Mouse (Mus musculus) naive thymus-derived CD4-positive, alpha-beta T cell, adult 2 months (primary cell): ENCODE data around the gene Zcchc14.
"Not testable (repeated sequence)": the region's sequence is repeated elsewhere in the genome, so short reads cannot be mapped to it uniquely, and the experiment has no call there.

Source experiments
- DNase-seq: peaks from one replicate; pipeline ENCODE4 v3.0.0-alpha.2; 2011; ENCODE audit warnings: low read depth

Zcchc14 gene

DNA sequence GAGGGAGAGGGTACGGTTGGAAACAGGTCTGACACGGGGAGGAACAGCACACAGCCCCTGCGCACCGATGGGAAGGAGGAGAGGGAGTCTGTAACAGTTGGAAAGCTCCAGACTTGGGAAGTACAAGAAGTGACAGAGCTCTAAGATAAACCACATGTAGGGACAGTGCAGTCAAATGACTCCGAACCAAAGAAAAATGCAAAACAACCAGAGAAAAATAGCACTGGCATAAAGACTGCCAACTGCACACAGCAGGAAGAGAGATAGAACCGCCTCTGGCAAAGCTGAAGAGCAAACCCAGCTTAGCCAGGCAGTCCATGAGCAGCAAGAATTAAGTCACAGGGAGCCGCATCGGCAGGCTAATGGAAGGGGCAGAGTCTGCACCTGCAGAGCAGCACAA lies 29.7 kb downstream of the Zcchc14 start:
- DNase-seq = no peak

DNA sequence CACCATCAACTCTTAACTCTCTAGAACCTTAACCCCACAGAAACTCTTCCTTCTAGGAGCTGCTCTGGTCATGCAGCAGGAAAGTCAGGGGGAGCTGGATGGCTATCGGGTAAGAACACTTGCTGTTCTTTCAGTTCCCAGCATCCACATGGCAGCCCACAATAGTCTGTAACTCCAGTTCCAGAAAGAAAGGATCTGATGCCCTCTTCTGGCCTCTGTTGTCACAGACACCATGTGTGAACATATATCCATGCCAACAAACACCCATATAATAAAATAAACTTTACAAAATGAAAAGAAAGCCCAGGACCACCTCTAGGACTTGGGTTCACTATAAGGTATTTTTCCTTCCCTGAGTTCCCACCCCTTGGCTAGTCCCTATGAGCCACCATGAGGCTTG lies 30.8 kb downstream of the Zcchc14 start:
- DNase-seq = no peak

DNA sequence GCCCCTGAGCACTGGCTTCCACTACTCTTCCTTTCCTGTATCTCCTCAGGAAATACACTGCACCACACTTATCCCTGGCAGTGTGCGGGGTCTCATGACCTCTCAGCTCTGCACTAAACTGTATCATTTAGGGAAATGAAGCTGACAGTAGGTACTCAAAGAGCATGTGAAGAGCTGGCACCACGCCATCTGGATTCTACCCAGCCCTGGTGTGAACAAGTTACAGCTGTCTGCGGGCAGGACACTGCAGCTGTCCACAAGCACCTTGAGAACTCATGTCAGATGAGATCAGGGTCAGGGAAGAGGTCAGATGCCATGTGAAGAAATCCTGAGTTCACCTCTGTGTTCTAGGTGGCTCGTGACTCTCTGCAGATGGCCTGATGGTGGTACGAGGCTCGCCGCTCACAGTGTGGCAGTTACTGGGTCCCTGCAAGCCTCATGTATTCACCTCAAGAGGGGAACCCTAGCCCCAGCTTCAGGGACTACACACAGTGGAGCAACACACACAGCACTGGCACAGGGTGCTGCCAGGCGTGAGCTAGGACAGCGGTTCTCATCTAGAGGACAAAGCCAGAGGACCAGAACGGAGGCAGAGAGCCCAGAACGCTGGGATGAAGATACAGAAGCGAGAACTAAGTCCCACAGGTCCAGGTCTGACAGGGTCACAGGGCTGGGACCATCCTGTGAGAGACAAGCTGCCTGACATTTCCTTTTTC lies 31.7 kb downstream of the Zcchc14 start:
- DNase-seq = no peak

DNA sequence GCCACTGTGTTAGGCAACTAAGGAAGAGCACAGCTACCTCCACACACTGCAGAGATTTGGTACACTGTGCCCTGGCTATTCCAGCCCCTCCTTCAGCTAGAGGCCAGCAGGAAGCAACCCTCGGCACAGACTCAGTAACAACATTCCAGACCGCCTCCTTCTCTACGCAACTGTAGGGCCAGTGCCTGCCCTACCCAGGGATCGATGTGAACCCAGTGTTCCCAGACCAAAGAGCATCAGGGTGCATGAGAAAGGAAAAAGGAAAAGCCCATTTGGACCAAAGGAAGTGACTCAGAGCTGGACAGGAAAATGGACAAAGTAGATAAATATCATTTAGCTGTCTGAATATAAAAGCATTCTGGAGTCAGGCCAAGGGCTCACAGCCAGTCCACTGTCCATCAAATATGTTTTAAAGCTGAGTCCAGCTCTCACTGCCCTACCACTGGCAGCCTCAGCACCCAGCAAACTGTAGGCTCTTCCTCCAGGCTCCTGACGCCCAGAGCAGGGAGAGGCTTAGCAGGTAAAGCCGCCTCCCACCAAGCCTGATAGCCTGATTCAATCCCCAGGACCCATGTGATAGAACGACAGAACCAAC lies 33.2 kb downstream of the Zcchc14 start:
- no peak for DNase-seq

DNA sequence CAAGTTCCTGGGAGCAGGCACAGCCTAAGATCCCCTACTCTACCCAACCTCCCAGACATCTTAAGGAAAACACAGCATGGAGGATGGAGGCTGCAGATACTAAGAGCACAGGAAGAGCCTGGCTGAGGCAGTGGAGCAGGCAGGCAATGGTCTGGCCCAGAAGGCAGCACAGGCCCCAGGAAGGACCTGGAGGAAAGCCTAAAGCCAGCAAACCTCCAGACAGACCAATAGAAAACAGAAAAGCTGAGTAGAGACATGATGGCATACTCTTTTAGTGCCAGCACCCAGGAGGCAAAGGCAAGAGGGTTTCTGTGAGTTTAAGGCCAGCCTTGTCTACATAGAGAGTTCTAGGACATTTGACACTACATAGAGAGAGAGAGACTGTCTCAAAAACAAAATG lies 39.3 kb downstream of the Zcchc14 start:
- no peak for DNase-seq

DNA sequence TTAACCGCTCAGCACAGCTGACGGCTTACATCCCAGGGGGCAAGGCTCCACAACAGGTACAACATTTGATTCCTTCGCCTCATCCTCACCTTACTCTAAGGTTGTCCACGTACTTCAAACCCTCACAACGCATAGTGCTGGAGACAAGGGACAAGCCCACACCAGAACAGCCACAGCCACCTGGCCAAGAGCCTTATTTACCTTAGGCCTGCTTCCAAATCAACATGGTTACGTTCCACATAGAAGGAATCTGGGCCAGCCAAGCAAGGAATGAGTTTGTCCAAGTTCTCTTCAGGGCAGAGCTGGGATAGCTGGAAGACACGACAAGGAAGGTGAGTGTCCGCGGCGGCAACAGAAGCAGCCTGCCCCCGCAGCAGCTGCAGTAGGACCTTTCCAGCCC lies 42.8 kb downstream of the Zcchc14 start:
- no peak for DNase-seq

DNA sequence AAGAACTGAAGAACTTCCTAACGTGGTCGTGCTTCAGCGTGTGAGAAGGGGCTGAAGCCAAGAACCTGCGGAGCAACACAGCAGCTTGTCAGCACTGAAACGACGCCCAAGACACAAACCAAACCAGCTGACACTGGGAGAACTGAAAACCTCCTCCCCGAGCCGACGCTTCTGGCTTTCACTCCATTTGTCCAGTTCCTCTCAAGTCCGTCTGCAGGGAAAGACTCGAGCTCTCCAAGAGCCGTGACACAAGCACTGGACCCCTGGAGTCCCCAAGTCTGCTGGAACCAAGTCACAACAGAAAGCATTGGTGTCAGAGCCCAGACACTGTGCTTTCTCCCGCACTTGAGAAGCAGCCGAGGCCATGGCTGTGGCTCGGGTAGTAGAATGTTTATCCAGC lies 43.5 kb downstream of the Zcchc14 start:
- no peak for DNase-seq

DNA sequence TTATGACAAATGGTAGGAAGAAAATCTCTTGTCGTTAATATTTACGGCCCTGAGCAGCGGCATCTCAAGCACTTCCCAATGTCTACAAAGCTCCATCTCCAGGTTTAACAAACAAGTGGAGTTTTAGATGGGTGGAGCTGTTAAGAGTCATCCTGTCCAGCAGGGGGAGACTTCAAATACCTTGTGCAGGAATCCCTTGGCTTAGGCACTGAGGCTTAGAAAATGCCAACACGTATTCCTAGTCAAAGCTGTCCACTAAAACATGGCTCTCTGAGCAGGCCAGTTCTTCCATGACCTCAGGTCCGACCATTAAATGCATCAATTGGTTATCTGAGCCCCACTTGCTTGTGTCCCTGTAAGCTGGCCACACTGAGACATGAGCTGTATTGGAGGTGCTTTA lies 45.0 kb downstream of the Zcchc14 start:
- no peak for DNase-seq

DNA sequence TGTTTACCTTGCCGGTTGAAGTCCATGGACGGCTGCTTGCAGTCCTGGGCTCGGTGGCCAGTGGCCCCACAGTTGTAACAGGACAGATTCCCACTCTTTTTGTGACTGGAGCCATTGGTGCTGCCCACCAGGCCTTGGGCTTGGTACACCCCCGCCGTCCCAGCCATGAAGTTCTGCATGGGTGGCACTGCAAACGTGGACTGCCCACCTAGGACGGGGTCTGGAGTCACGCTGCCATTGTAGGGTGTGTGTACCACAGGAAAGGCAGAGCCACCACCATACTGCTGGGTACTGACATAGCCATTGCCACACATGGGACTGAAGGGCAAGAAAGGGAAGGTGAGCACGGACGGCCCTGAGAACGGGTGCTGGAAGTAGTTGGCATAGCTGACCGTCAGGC lies 48.9 kb downstream of the Zcchc14 start:
- DNase-seq = no peak

DNA sequence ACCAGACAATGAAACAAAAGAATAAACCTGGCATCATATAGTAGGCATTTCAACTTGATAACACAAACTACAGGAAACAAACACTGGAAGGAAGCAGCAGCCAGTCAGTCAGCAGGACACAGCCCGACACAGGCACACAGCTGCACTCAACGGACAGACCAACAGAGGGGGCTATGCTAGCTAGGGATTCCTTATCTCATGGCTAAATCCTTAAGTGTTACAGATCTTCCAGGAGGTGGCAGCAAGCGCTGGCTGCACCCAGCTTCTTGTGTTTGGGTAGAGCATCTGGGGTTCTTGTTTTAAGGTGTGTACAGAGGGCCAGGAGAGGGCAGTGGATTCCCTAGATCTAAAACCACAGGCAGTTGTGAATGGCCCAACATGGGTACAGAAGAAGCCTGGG lies 49.8 kb downstream of the Zcchc14 start:
- peak; percentile 70 for DNase-seq

DNA sequence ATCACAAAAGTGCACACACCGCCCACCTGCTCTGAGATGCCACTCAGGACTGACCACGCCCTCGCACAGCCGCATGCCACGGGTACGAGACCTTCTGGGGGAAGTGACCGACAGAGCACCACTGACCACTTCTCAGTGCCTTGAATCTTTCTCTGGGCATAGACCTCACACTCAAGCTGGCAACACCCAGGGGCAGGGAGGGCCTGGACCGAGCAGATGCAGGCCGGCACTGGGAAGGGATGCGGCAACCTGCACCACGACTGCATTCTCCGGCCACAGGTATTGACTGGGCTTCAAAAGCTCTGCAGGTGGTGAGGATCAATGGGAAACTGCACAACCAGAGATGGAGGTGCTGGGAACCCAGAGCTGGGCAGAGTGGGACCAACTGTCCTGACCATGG lies 50.3 kb downstream of the Zcchc14 start:
- no peak for DNase-seq

DNA sequence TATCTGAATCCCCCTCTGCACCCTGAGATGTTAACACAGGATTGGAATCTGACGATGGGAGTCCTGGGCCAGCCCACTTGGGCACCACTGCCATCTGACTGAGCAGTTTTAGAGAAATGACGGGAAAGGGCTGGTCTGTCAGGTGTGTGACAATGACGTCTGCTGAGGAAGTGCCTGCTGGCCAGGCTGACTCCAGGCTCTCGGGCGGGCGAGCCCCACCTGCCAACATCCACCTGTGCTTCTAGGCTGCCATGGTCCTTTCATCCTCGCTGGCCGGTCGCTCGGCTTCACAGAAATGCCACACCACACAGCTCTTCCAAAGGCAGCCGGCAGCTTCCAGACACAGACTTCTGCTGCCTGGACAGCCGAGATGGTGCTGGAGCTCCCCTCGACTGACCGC lies 52.9 kb downstream of the Zcchc14 start:
- DNase-seq = no peak

DNA sequence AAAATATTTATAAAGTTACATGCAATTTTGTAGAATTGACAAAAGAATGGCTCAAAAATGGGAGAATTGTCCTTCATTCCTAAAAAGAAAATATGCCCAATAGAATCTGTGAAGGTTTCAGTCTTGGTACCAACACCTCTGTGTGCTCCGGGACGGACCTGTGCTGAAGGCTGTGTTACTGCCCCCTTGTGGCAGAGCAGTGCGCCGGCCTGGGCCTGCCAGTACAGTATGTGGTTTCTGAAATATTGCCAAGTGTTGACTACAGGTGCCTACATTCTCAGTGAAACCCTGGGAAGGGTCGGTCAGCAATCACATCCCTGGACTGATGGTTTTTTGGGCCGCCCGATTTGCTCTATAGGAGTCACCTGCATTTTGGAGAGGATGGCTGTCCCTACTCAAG lies 53.8 kb downstream of the Zcchc14 start:
- peak; percentile 89 for DNase-seq

DNA sequence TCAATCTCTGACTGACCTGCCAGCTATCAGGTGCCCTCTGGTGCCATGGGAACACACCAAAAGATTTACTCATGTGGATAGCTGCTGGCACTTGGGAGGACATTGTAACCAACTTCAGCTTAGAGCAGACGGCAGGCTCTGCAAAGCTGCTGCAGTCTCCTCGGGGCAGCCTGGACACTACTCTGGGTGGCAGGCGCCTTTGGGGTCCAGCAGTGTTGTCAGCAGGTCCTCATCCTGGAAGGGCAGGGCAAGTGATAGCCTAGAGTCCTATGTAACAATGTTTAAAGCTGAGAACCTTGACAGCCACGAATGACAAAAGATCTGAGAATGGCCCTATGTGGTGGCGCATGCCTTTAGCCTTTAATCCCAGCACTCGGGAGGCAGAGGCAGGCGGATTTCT lies 54.5 kb downstream of the Zcchc14 start:
- DNase-seq = peak; percentile 35

DNA sequence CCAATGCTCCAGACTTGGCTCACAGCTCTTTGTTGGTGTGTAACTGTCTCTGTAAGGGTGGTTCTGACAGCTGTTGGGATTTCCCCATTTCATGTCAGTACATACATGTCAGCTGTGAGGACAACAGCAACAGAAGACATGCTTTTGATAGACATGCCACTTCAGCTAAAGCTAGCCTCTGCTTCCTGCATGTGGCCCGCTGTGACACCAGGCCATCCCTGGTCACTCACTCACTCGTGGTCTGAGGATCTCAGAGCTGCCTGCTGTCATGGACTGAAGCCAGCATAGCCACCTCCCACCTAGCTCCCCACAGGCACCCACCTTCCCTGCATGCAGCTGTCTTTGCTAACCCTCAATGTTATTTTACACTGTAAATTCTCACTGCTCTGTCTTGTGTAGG lies 55.2 kb downstream of the Zcchc14 start:
- not testable (repeated sequence) for DNase-seq

DNA sequence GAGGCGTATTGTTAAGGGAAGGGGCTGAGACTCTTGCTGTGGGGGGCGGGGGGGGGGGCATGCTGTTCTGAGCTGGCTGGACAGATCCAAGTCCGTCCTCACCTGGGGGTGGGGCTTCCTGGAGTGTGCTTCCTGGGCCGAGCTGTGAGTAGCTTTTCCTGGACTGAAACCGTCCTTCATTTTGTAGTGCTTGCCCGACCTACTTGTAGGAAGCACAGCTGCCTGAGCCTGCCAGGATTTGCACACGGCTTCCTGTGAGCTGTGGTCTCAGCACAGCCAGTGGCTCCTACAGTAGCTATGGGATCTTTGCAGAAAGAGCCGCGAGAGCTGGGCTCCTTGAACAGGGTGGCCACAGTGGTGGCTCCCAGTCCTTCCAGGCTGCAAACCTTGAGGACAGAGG lies 58.7 kb downstream of the Zcchc14 start:
- DNase-seq = no peak

DNA sequence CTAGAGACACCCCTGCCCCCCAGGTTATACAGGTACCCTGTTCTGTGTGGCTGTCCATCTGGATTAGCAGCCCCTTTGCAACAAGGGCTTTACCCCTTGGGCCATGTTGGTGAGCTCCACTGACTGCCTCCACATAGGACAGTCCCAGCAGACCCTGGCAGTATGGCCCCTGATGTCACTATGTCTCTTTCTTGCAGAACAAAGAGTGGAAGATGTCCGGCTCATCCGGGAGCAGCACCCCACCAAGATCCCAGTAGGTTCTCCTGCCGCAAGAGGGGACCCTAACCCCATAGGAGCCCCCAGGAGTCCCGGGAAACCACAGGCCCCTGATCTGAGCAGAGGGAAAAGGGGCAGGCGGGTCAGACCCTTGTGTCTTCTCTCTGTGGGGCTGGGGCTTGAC lies 59.4 kb downstream of the Zcchc14 start:
- no peak for DNase-seq

DNA sequence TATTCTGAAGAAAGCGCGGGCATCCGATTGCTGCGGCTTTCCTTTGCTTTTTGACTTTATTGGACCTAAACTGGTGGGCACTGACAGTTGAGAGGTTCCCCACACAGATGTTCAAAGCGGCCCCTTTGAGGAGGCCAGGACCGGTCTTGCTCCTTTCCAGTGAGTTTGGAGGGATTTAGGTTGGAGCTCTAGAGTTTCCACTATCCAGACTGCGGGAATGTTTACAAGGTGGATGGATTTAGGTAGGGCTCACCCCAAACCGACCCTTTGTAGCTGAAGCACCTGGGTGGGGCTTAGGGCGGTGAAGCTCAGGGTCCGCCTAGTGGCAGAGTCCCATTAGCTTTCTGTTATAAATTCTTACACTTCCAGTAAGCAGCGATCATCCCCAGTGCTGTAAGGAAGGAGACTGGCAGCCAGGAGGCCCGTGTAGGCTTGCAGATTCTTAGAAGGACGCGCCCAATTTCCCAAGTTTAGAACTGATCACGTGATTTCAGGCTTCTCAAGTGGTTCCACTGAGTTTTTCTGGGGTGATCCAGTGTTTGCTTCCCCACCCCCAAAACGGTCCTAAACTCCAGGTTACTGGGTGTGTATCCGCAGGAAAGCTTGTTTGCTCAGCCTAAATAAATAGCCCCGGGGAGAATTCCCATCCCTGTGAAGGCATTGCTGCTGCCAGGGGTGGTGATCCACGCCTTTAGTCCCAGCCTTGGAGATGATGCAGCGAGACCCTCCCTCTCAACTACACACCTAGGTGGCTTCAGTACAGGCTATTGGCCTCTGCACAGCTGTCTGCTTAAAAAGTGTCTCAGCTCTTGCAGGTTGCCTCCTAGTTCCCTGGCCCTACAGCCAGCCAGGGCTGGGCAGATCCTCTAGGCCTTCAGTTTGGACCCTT lies 61.3 kb downstream of the Zcchc14 start:
- DNase-seq = peak; percentile 72

DNA sequence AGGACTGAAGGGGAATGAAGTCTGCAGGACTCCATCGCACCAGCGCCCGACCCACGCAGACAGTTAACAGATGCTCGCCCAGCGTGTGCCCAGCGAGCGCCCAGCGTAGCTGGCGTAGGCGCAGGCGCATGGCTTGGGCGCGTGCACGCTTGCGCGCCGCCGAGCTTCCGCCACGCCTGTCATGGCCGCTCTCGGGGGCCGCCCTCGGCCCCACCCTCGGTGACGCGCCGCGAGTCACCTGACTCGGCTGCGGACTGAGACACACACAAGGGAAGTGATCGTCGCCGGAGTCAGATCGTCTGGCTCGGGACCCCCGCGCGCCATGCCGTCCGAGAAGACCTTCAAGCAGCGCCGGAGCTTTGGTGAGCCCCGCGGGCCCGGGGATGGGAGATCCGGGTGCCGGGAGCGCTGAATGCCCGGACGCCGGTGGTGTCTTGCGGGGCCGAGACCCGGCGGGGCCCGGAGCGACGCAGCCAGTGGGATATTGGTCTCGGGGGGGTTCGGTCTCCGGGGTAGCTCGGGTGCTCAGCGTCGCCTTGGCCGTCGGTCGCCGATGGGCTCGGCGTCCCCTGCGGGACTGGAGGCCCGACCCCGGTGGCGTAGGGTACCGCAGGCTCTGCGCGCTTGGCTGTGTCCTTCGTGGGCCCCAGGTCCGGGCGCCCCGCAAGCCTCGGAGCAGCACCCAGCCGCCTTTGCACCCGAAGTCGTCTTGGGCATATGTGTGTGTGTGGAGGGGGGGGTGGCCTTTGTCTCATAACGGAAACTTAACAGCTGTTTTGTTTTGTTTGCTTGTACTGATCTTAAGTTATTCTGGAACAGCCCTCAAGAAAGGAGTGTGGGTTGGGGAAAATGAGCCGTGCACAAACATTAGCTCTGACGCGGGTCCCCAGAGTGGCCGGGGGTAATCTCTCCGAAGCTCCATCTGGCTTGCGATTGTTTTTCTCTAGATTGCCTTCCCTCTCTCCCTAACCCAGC lies 62.2 kb downstream of the Zcchc14 start, which contains the start of gene Map1lc3b:
Gene Map1lc3b (plus strand): TSS at position 159 of the 975 bp plus-strand sequence.
- DNase-seq = peak; percentile 97

DNA sequence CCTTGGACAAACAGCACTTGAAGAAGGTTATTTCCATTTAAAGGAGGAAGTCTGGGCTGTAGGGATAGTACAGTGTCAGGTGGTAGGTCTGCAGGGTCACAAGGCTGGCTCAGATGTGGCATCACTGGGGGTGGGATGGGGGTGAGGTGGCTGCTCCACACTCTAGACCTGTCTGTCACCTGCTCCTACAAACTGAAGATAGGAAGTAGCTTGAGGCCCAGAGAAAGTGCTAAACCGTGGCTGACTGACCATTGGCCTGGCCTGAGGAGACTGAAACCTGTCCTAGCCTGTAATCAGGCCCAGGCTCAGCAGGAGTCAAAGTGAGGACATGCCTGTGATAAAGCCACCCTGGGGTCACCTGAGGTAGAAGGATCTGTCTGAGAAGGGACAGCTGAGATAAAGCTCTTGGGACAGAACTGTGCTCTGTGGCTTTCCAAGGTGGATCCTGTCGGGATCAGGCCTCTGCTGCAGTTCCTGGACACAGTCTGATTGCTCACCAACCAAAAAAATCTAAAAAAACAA lies 63.4 kb downstream of the Zcchc14 start:
- no peak for DNase-seq

DNA sequence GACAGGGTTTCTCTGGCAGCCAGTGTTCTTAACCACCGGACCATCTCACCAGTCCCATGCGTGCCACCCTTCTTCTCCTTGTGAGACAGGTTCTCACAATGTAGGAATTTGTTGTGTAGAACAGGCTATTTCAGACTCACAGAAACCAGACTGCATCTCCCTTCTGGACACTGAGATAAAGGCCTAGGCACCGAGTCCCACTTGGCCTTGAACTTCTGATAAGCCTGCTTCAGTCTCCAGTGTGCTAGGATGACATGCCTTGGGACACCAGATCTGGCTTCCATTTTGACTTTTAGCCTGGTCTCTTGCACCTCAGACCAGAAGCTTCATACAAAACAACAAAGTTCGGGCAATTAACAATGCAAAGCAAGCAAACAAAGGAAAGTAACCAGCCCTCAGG lies 64.0 kb downstream of the Zcchc14 start:
- DNase-seq = no peak
